In the genomic region with DNA sequence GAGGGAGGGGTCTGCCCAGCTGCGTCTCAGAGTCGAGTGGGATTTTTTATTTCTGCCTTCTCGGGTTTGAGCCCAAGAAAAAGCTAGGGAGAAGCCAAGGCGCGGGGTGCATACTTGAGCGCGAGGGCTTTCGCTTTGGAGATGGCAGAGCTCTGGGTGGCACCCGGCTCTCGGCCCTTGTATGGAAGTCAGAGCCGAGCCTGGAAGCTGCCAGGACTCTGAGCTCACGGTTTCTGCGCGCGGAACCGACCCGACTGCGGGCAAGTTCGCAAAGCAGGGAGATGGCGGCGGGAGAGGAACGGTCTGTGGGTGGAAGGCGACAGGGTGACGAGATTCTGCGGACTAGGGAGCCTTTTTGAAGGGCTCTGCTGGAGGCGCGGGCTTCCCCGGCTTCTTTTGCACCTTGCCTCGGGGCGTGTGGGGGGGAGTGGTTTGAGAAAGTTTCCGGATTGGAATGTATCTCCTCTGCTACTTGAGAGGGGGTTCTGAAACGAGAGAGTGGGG, we compare ENCODE assay signal across 8 mouse cellular contexts. TPM values are rescaled to one million over a fixed set of nuclear protein-coding genes. Genes with fewer than 3 reads are reported as not detected.
DNase-seq lines count a peak whose midpoint lies in the region; ATAC-seq and TF ChIP-seq lines count a peak whose summit lies in the region.

No protein-coding gene starts in this region.

- no peaks in the 10 kb centered on the region; the same call in 1 of the 2 replicates for H3K27me3 ChIP-seq in forebrain, embryonic 11.5 days (ENCODE audit: control insufficient read depth, insufficient read depth, low read length)
- peaks cover 45% of the 10 kb centered on the region for H3K27me3 ChIP-seq in liver, postnatal 0 days (ENCODE audit: insufficient read depth, low read length)

- under 1% methylated on average over 32 of the region's 32 CpGs for WGBS in forebrain, embryonic 11.5 days
- WGBS in liver, postnatal 0 days (ENCODE audit: insufficient replicate concordance): 1% methylated on average over 32 of the region's 32 CpGs

- no peak for TF ChIP-seq EP300 in liver, postnatal 0 days (IDR thresholded peaks at IDR 0.05; ENCODE audit: low read depth)

- intact Hi-C loops in left cerebral cortex, postnatal 10 days (cut with DNase I): loop anchor here (5.0 kb wide), 1 partner anchor 108 kb away; no protein-coding TSS in a partner anchor

- DNase-seq in ES-CJ7 (ENCODE audit: low read depth, low spot score): peak; percentile 70
- peak; percentile 20 for DNase-seq in adrenal gland, adult 8-10 months
- DNase-seq in forebrain, embryonic 11.5 days (ENCODE audit: low spot score): peak; percentile 76
- DNase-seq in liver, postnatal 0 days: no peak
- DNase-seq in right cerebral cortex, postnatal 25 days: peak; percentile 52
- DNase-seq in spleen, postnatal 10 days (ENCODE audit: low spot score in 2 of 2): no peak
- no peak for DNase-seq in left cerebral cortex, postnatal 10 days (ENCODE audit: extremely low spot score in 1 of 2, low spot score in 2 of 2)

- H3K36me3 ChIP-seq in forebrain, embryonic 11.5 days (ENCODE audit: control insufficient read depth, insufficient read depth, low read length): no peaks in the 10 kb centered on the region
- no peaks in the 10 kb centered on the region for H3K36me3 ChIP-seq in liver, postnatal 0 days (replicated peaks; ENCODE audit: insufficient read depth, low read length)

- H3K4me3 ChIP-seq in forebrain, embryonic 11.5 days (ENCODE audit: low read depth, low read length): peak overlapping the region; percentile 68
- H3K4me3 ChIP-seq in liver, postnatal 0 days (ENCODE audit: low read depth, low read length): peak overlapping the region; percentile 22

- peak overlapping the region; percentile 70 for H3K9ac ChIP-seq in forebrain, embryonic 11.5 days (ENCODE audit: low read length)
- H3K9ac ChIP-seq in liver, postnatal 0 days (replicated peaks): no peak overlapping the region

- H3K27ac ChIP-seq in forebrain, embryonic 11.5 days (ENCODE audit: low read depth, low read length): no peak overlapping the region
- no peak overlapping the region for H3K27ac ChIP-seq in liver, postnatal 0 days (ENCODE audit: low read depth)

- H3K4me2 ChIP-seq in forebrain, embryonic 11.5 days (ENCODE audit: low read depth, low read length, severe bottlenecking): peak overlapping the region; percentile 95
- H3K4me2 ChIP-seq in liver, postnatal 0 days (ENCODE audit: low read depth, low read length): peak overlapping the region; percentile 58; the same call in 1 of the 2 replicates

- no peaks in the 10 kb centered on the region for H3K9me3 ChIP-seq in forebrain, embryonic 11.5 days (ENCODE audit: control insufficient read depth, low read length)
- no peaks in the 10 kb centered on the region for H3K9me3 ChIP-seq in liver, postnatal 0 days (ENCODE audit: low read length)

- TF ChIP-seq CTCF in liver, postnatal 0 days (IDR thresholded peaks at IDR 0.05; ENCODE audit: low read depth): no peak

- H3K4me1 ChIP-seq in forebrain, embryonic 11.5 days (replicated peaks; ENCODE audit: control insufficient read depth, insufficient read depth, low read length): peaks cover 14% of the 10 kb centered on the region; the same call in 1 of the 2 replicates
- no peaks in the 10 kb centered on the region for H3K4me1 ChIP-seq in liver, postnatal 0 days (ENCODE audit: insufficient read depth)

- ATAC-seq in forebrain, embryonic 11.5 days (replicated peaks; ENCODE audit: low FRiP score): no peak
- ATAC-seq in inflammation-experienced regulatory T-cells, adult 6 months: peak; percentile 28
- no peak for ATAC-seq in liver, postnatal 0 days

RNA-seq across cellular contexts. Expression of gene Igsf9b, which starts 1.2 kb away (rescaled TPM):
- 1 to 10 TPM; 3.5 to 8.2 (median 5.9) TPM for total RNA-seq in adrenal gland, adult 8-10 months (2022)
- polyA plus RNA-seq in forebrain, embryonic 11.5 days (2014; fragmentation: Nextera tagmentation; extraction: Ambion mirVana): 8.4 and 8.8 TPM in 2 replicates
- 1 to 10 TPM; 1.1 to 3.9 (median 2.6) TPM for polyA plus RNA-seq in inflammation-experienced regulatory T-cells, adult 6 months (2017; shearing (Covaris generic))
- polyA plus RNA-seq in liver, postnatal 0 days (2015; fragmentation: Nextera tagmentation; extraction: Ambion mirVana): 0.01 TPM in 2 replicates
- 10 to 100 TPM; 71.0 to 72.1 TPM for total RNA-seq in left cerebral cortex, postnatal 10 days (2021)

Comparison
In these comparisons a context has a peak if more than half of its experiments do, and no peak if none do; other contexts are left out.
1. DNase-seq: peak in ES-CJ7 (single experiment), adrenal gland, adult 8-10 months (single experiment), forebrain, embryonic 11.5 days (single experiment) and right cerebral cortex, postnatal 25 days (single experiment); none in liver, postnatal 0 days (single experiment), spleen, postnatal 10 days (0 of 2) and left cerebral cortex, postnatal 10 days (0 of 2).